ENCODE assay signal across 14 mouse cellular contexts in the genomic region with DNA sequence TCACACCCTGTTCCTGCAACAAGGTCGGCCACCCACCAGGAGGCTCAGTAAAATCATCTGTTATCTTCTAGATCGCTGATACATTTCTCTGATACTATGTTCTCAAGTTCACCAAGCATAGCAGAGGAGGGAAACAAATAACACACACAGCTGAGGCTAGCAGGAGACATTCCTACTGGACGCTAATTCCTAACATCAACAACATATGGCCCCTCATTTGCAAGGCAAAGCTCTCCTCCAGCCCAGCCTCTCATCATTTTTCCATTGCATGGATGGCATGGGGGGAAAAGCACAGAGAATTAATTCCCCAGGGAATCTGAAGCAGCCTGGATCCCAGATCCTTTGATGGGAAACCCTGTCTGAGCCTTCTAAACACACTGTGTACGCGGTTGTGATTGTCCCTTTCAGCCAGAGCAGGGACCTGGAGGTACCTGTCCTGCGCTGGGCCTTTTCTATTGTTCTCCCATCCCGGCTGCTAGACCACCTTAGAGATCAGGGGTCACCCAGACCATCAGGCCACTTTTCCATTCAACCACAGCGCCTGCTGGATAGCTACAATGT. TPM values are rescaled to one million over a fixed set of nuclear protein-coding genes. Genes with fewer than 3 reads are reported as not detected.
"Had no signal": no experiment of that assay in that cellular context is flagged by ENCODE, and none has a peak within 500 bp of the region (broad histone marks: within the 10 kb centered on the region; RNA-seq: fewer than 3 reads in every experiment).

No protein-coding gene starts in this region.

- H3K4me2 ChIP-seq: limb, embryonic 12.5 days; liver, embryonic 13.5 days; lung, embryonic 15.5 days; neural tube, embryonic 12.5 days had no signal

- H3K9me3 ChIP-seq: limb, embryonic 12.5 days; liver, embryonic 13.5 days; lung, embryonic 15.5 days; neural tube, embryonic 12.5 days had no signal

- H3K4me3 ChIP-seq: limb, embryonic 12.5 days; liver, embryonic 13.5 days; lung, embryonic 15.5 days; megakaryocyte, embryonic 14.5 days; neural tube, embryonic 12.5 days had no signal

- H3K27ac ChIP-seq: limb, embryonic 12.5 days; liver, embryonic 13.5 days; lung, embryonic 15.5 days; macrophage; neural tube, embryonic 12.5 days had no signal

- H3K27me3 ChIP-seq: liver, embryonic 13.5 days; lung, embryonic 15.5 days; neural tube, embryonic 12.5 days had no signal

- H3K4me1 ChIP-seq: limb, embryonic 12.5 days; neural tube, embryonic 12.5 days had no signal

- H3K9ac ChIP-seq: limb, embryonic 12.5 days; liver, embryonic 13.5 days; liver, postnatal 0 days; lung, embryonic 15.5 days; neural tube, embryonic 12.5 days had no signal

- DNase-seq: kidney, adult 8-10 months; kidney, postnatal 25 days; liver; liver, embryonic 13.5 days; liver, postnatal 0 days; lung, postnatal 14 days; right cerebral cortex, postnatal 4 days; spleen, adult 18-20 months; thymus, postnatal 36 days had no signal

- ATAC-seq: liver, postnatal 0 days had no signal

- H3K36me3 ChIP-seq: limb, embryonic 12.5 days; liver, embryonic 13.5 days; lung, embryonic 15.5 days; neural tube, embryonic 12.5 days had no signal

RNA-seq across cellular contexts. Expression of a gene that starts 27.2 kb away (rescaled TPM):
- polyA plus RNA-seq: macrophage had no signal
